Mouse (Mus musculus): ENCODE results near the gene Shc4. TPM values are rescaled to one million over a fixed set of nuclear protein-coding genes. Genes with fewer than 3 reads are reported as not detected.

Gene Shc4
- polyA plus RNA-seq, 1 experiment from 2014 or later = 0.57 TPM

GRCm38 (mm10) chr2:125591895-125592294, 132.1 kb downstream of the Shc4 start:
- Histone ChIP-seq H3K36me3 (ENCODE audit: poor library complexity, severe bottlenecking) (peaks cover 86% of the 10 kb centered on the region), H3K4me1 (no peaks in the 10 kb centered on the region), H3K9me3 (replicated peaks) (no peaks in the 10 kb centered on the region), H3K9ac (no peak overlapping the region), H3K4me2 (no peak overlapping the region), H3K27me3 (no peaks in the 10 kb centered on the region), H3K4me3 (no peak overlapping the region), H3K27ac (no peak overlapping the region)
- WGBS = 97% methylated on average over 4 of the region's 4 CpGs
- ATAC-seq = no peak

GRCm38 (mm10) chr2:125589287-125589686, 134.7 kb downstream of the Shc4 start:
- Histone ChIP-seq H3K4me2 (no peak overlapping the region), H3K9ac (no peak overlapping the region), H3K27me3 (no peaks in the 10 kb centered on the region), H3K4me3 (no peak overlapping the region), H3K36me3 (ENCODE audit: poor library complexity, severe bottlenecking) (peaks cover 90% of the 10 kb centered on the region), H3K9me3 (replicated peaks) (no peaks in the 10 kb centered on the region), H3K27ac (no peak overlapping the region), H3K4me1 (no peaks in the 10 kb centered on the region)
- 95% methylated on average over 12 of the region's 12 CpGs for WGBS
- no peak for ATAC-seq

- Histone ChIP-seq H3K36me3 (ENCODE audit: poor library complexity, severe bottlenecking) (peaks cover 75% of the 10 kb centered on the region), H3K4me2 (no peak overlapping the region)
Measured at GRCm38 (mm10) chr2:125581081-125581480, 142.9 kb downstream of the Shc4 start.

GRCm38 (mm10) chr2:125577670-125578069, 146.3 kb downstream of the Shc4 start:
- H3K4me1 ChIP-seq = no peaks in the 10 kb centered on the region
- 82% methylated on average over 4 of the region's 4 CpGs for WGBS
- no peak overlapping the region for H3K4me3 ChIP-seq
- ATAC-seq = no peak
- H3K9ac ChIP-seq = no peak overlapping the region
- H3K4me2 ChIP-seq = no peak overlapping the region
- H3K9me3 ChIP-seq (replicated peaks) = no peaks in the 10 kb centered on the region
- peaks cover 79% of the 10 kb centered on the region for H3K36me3 ChIP-seq (ENCODE audit: poor library complexity, severe bottlenecking)
- H3K27me3 ChIP-seq = no peaks in the 10 kb centered on the region
- no peak overlapping the region for H3K27ac ChIP-seq

More at GRCm38 (mm10) chr2:125581081-125581480, 142.9 kb downstream of the Shc4 start:
- H3K4me1 ChIP-seq = no peaks in the 10 kb centered on the region
- no peak overlapping the region for H3K4me3 ChIP-seq
- 92% methylated on average over 5 of the region's 5 CpGs for WGBS
- no peaks in the 10 kb centered on the region for H3K9me3 ChIP-seq (replicated peaks)
- ATAC-seq = no peak
- H3K27me3 ChIP-seq = no peaks in the 10 kb centered on the region
- no peak overlapping the region for H3K27ac ChIP-seq
- no peak overlapping the region for H3K9ac ChIP-seq

Other genes starting within 250 kb of the Shc4 start
- 0.10 TPM in 1 of 2 replicates, not detected in the other for gene Gm9913, start 219.1 kb downstream of the Shc4 start, polyA plus RNA-seq (2015; fragmentation: Nextera tagmentation; extraction: Ambion mirVana)
- 1.7 and 1.8 TPM in 2 replicates for gene Fbn1, start 216.2 kb downstream of the Shc4 start, polyA plus RNA-seq (2015; fragmentation: Nextera tagmentation; extraction: Ambion mirVana)
- gene Cep152, start 99.0 kb downstream of the Shc4 start, polyA plus RNA-seq (2015; fragmentation: Nextera tagmentation; extraction: Ambion mirVana) = 5.9 and 6.6 TPM in 2 replicates
- 271 and 288 TPM in 2 replicates for gene Eid1, start 51.1 kb downstream of the Shc4 start, polyA plus RNA-seq (2015; fragmentation: Nextera tagmentation; extraction: Ambion mirVana)
- 25.2 and 25.4 TPM in 2 replicates for gene Secisbp2l, start 58.7 kb upstream of the Shc4 start, polyA plus RNA-seq (2015; fragmentation: Nextera tagmentation; extraction: Ambion mirVana)
- gene Galk2, start 135.0 kb upstream of the Shc4 start, polyA plus RNA-seq (2015; fragmentation: Nextera tagmentation; extraction: Ambion mirVana) = 27.0 and 32.0 TPM in 2 replicates
- gene Cops2, start 135.0 kb upstream of the Shc4 start, polyA plus RNA-seq (2015; fragmentation: Nextera tagmentation; extraction: Ambion mirVana) = 69.9 and 73.8 TPM in 2 replicates